Mouse (Mus musculus): Measurements from ENCODE around the gene Egfl7. TPM values are rescaled to one million over a fixed set of nuclear protein-coding genes. Genes with fewer than 3 reads are reported as not detected.
A peak's percentile ranks its signal among the peaks of the same experiment; 100 is the strongest.

Egfl7 gene
- polyA plus RNA-seq, 1 experiment from 2014 or later, result 53.0 TPM

- no peak overlapping the region for H3K4me3 ChIP-seq (ENCODE audit: low read depth, low read length)
- ATAC-seq (no peak), DNase-seq (no peak)
- TF ChIP-seq EP300 (IDR thresholded peaks at IDR 0.05; ENCODE audit: low read depth), result no peak
- TF ChIP-seq CTCF (IDR thresholded peaks at IDR 0.05; ENCODE audit: low read depth), result no peak
- no peaks in the 10 kb centered on the region for H3K9me3 ChIP-seq (ENCODE audit: low read length)
- H3K4me1 ChIP-seq (ENCODE audit: insufficient read depth), result peaks cover 24% of the 10 kb centered on the region
- H3K36me3 ChIP-seq (replicated peaks; ENCODE audit: insufficient read depth, low read length), result peaks cover 20% of the 10 kb centered on the region
- 50% methylated on average over 7 of the region's 7 CpGs for WGBS (ENCODE audit: insufficient replicate concordance)
- no peak overlapping the region for H3K4me2 ChIP-seq (ENCODE audit: low read depth, low read length)
- H3K9ac ChIP-seq (replicated peaks), result no peak overlapping the region
- H3K27ac ChIP-seq (ENCODE audit: low read depth), result peak overlapping the region; percentile 86; the same call in 1 of the 2 replicates
- no peaks in the 10 kb centered on the region for H3K27me3 ChIP-seq (ENCODE audit: insufficient read depth, low read length)
Measured at GRCm38 (mm10) chr2:26641006-26641647, 61.3 kb downstream of the Egfl7 start.

MicroRNA genes within 50 kb of the gene (microRNA counts, 519-probe panel; counts per million panel counts)
- microRNA mmu-miR-126-3p (9,725 counts per million, percentile 100 among the panel's probes with 10 or more counts), microRNA mmu-miR-126-5p (6,025 counts per million, percentile 69 among the panel's probes with 10 or more counts)

Small RNAs within 50 kb of the gene (microRNA-seq; reads per million reads assigned to microRNA genes)
- 1.2 reads per million for gene Mir126a
- not detected for gene Mir126b

Other genes starting within 250 kb of the Egfl7 start
- 7.5 and 7.9 TPM in 2 replicates for gene Dnlz, start 227.9 kb upstream of the Egfl7 start, polyA plus RNA-seq (2015; fragmentation: Nextera tagmentation; extraction: Ambion mirVana)
- 2.1 and 2.2 TPM in 2 replicates for gene Card9, start 219.1 kb upstream of the Egfl7 start, polyA plus RNA-seq (2015; fragmentation: Nextera tagmentation; extraction: Ambion mirVana)
- gene Snapc4, start 199.4 kb upstream of the Egfl7 start, polyA plus RNA-seq (2015; fragmentation: Nextera tagmentation; extraction: Ambion mirVana), result 5.0 and 5.5 TPM in 2 replicates
- 28.0 and 29.0 TPM in 2 replicates for gene Entr1, start 190.7 kb upstream of the Egfl7 start, polyA plus RNA-seq (2015; fragmentation: Nextera tagmentation; extraction: Ambion mirVana)
- gene Pmpca, start 190.7 kb upstream of the Egfl7 start, polyA plus RNA-seq (2015; fragmentation: Nextera tagmentation; extraction: Ambion mirVana), result 38.8 and 41.3 TPM in 2 replicates
- 3.3 and 3.4 TPM in 2 replicates for gene Inpp5e, start 170.8 kb upstream of the Egfl7 start, polyA plus RNA-seq (2015; fragmentation: Nextera tagmentation; extraction: Ambion mirVana)
- 7.8 and 8.0 TPM in 2 replicates for gene Sec16a, start 134.8 kb upstream of the Egfl7 start, polyA plus RNA-seq (2015; fragmentation: Nextera tagmentation; extraction: Ambion mirVana)
- 2.0 and 2.1 TPM in 2 replicates for gene Notch1, start 63.4 kb upstream of the Egfl7 start, polyA plus RNA-seq (2015; fragmentation: Nextera tagmentation; extraction: Ambion mirVana)
- gene Gm20532, start 6.6 kb downstream of the Egfl7 start, polyA plus RNA-seq (2015; fragmentation: Nextera tagmentation; extraction: Ambion mirVana), result not detected in 2 replicates
- 215 and 221 TPM in 2 replicates for gene Agpat2, start 24.4 kb downstream of the Egfl7 start, polyA plus RNA-seq (2015; fragmentation: Nextera tagmentation; extraction: Ambion mirVana)
- 0.48 and 0.56 TPM in 2 replicates for gene Fam69b, start 48.4 kb downstream of the Egfl7 start, polyA plus RNA-seq (2015; fragmentation: Nextera tagmentation; extraction: Ambion mirVana)
- 0.14 TPM in 1 of 2 replicates, not detected in the other for gene Lcn4, start 91.3 kb downstream of the Egfl7 start, polyA plus RNA-seq (2015; fragmentation: Nextera tagmentation; extraction: Ambion mirVana)